Mouse (Mus musculus): ENCODE data around the gene Olfr1076. TPM values are rescaled to one million over a fixed set of nuclear protein-coding genes. Genes with fewer than 3 reads are reported as not detected.
A peak's percentile ranks its signal among the peaks of the same experiment; 100 is the strongest.
"Not testable (repeated sequence)": the region's sequence is repeated elsewhere in the genome, so short reads cannot be mapped to it uniquely, and the experiment has no call there.

Olfr1076 gene
- polyA plus RNA-seq (2016; fragmentation: Nextera tagmentation; extraction: Ambion mirVana) = not detected in 2 replicates

DNA sequence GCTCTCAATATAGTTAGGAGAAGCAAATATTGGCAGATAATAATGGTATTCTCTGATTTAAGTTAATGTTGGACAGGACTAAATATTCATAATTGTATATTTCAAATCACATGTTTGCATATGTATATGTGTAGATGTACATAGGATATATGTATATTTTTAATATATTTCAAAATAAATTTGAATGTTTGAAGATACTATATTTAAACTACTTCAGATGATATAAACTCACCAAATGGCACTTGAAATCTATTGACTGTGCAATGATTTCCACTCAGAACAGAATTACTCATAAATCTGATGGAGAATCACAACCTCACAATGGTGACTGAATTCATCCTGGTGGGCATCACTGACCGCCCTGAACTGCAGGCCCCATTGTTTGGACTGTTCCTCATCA is at the start of gene Olfr1076:
TSS of gene Olfr1076 (plus strand) at position 301 of the 400 bp plus-strand sequence.
- no peak for DNase-seq (ENCODE audit: low spot score)
- Histone ChIP-seq H3K27me3 (ENCODE audit: insufficient read depth, poor library complexity, severe bottlenecking) (no peaks in the 10 kb centered on the region), H3K27ac (no peak within 1 kb of the TSS), H3K4me1 (no peaks in the 10 kb centered on the region), H3K36me3 (no peaks in the 10 kb centered on the region), H3K9me3 (no peaks in the 10 kb centered on the region), H3K4me3 (no peak within 1 kb of the TSS)
- WGBS = 79% methylated on average over 1 of the region's 1 CpGs

DNA sequence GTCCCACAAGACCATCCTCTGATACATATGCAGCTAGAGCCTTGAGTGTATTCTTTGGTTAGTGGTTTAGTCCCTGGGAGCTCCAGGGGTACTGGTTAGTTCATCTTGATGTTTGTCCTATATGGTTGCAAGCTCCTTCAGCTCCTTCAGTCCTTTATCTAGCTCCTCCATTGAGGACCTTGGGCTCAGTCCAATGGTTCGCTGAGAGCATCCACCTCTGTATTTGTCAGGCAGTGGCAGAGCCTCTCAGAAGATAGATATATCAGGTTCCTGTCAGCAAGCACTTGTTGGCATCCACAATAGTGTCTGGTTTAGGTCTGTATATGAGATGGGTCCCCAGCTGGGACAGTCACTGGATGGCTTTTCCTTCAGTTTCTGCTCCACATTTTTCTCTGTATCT is 47.8 kb upstream of the Olfr1076 start:
- Histone ChIP-seq H3K4me3 (no peak overlapping the region), H3K9me3 (no peaks in the 10 kb centered on the region), H3K27ac (no peak overlapping the region), H3K4me1 (no peaks in the 10 kb centered on the region), H3K27me3 (ENCODE audit: insufficient read depth, poor library complexity, severe bottlenecking) (no peaks in the 10 kb centered on the region), H3K36me3 (no peaks in the 10 kb centered on the region)
- WGBS = 61% methylated on average over 1 of the region's 1 CpGs
- no peak for DNase-seq (ENCODE audit: low spot score)

DNA sequence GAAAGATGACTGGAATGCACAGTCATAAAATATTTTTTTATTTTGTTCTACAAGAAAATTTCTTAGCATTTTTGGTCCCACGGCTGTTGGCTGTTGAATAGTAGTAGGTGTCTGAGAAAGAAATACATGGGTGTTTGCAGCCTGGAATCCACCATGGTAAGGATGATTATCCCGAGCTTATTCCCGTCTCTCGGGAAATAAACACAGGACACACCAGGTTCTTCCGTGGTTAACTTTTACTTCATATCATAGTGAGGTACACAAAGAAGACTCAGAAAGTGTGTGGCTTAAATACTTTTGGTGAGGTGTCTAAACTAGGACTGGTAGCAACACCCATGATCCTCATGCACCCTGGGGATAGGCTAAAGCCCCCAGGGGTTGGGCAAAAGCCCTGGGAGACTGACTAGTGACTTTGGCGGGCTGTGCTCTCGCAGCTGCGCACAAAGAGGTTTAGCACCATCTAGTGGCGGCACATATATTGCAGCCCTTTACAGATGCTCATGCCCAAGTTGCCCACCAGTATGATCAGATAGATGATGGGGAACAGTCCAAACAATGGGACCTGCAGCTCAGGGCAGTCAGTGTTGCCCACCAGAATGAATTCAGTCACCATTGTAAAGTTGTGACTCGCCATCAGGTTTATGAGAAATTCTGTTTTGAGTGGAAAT is 43.7 kb upstream of the Olfr1076 start:
- no peaks in the 10 kb centered on the region for H3K9me3 ChIP-seq
- no peaks in the 10 kb centered on the region for H3K27me3 ChIP-seq (ENCODE audit: insufficient read depth, poor library complexity, severe bottlenecking)
- no peak overlapping the region for H3K4me3 ChIP-seq
- H3K36me3 ChIP-seq = no peaks in the 10 kb centered on the region
- DNase-seq (ENCODE audit: low spot score) = peak; percentile 77
- H3K4me1 ChIP-seq = no peaks in the 10 kb centered on the region
- no peak overlapping the region for H3K27ac ChIP-seq
- 41% methylated on average over 10 of the region's 10 CpGs for WGBS

DNA sequence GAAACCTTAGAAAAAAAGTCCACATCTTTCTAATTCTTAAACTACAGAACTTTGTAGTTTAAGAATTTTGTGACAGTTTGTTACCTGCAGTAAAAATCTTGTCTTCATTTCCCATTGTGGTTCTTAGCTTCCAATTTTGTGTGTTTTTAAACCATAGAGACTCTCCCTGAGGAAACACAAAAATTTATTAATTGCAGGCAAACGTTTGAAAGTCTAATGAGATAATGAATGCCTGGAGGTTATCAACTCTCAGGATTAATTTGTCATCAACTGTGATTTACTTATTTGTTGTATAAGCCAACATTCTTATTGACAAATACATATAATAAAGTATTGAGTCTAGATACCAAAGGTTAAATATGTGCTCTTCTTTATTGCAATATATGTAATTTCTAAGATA is 21.0 kb upstream of the Olfr1076 start, which contains the start of gene Olfr228:
TSS of gene Olfr228 (minus strand) at position 101 of the 400 bp plus-strand sequence.
- H3K27me3 ChIP-seq (ENCODE audit: insufficient read depth, poor library complexity, severe bottlenecking) = no peaks in the 10 kb centered on the region
- no peaks in the 10 kb centered on the region for H3K36me3 ChIP-seq
- no peaks in the 10 kb centered on the region for H3K9me3 ChIP-seq
- no peaks in the 10 kb centered on the region for H3K4me1 ChIP-seq
- WGBS = 43% methylated on average over 1 of the region's 1 CpGs
- H3K4me3 ChIP-seq = no peak within 1 kb of the TSS
- DNase-seq (ENCODE audit: low spot score) = no peak
- H3K27ac ChIP-seq = no peak within 1 kb of the TSS

DNA sequence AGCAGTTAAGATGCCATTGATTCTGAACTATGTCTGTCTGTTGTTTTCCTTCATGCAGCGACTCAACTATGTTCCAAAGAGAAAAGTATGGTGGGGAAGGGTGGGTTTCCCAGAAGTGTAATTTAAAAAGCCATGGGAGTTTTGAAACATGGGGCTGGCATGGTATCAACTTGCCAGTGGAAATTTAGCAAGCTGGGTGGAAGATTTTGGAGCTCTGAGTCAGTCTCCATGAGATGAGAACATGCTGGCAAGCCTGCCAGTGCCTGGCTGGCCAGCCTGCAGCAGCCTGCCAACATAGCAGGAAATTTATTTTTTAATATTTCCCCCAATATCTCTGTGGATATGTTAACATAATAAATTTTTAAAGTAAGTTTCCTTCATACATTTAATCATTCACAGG is 22.7 kb downstream of the Olfr1076 start:
- WGBS = 71% methylated on average over 1 of the region's 1 CpGs
- H3K27me3 ChIP-seq (ENCODE audit: insufficient read depth, poor library complexity, severe bottlenecking) = no peaks in the 10 kb centered on the region

DNA sequence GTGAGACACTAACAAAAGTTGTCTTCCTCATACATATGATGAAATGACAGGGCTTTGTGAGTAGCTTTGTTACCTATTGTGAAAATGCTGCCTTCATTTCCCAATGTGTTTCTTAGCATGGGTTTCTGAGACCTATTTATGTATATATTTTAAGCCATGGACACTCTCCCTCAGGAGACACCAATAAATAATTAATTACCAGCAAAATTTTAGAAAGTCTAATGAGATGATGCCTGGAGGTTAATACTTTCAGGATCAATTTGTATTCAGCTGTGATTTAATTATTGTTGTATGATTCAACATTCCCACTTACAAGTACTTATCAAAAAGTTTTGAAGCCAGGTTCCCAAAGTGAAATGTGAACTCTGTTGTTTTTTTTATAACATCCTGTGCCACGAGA is 34.1 kb downstream of the Olfr1076 start, which contains the start of gene Olfr1079:
TSS of gene Olfr1079 (minus strand) at position 101 of the 400 bp plus-strand sequence.
- 67% methylated on average over 1 of the region's 1 CpGs for WGBS
- no peaks in the 10 kb centered on the region for H3K4me1 ChIP-seq
- H3K36me3 ChIP-seq = no peaks in the 10 kb centered on the region
- no peak within 1 kb of the TSS for H3K4me3 ChIP-seq
- DNase-seq (ENCODE audit: low spot score) = no peak
- no peak within 1 kb of the TSS for H3K27ac ChIP-seq
- no peaks in the 10 kb centered on the region for H3K27me3 ChIP-seq (ENCODE audit: insufficient read depth, poor library complexity, severe bottlenecking)
- no peaks in the 10 kb centered on the region for H3K9me3 ChIP-seq

More for the DNA sequence above, 22.7 kb downstream of the Olfr1076 start:
- H3K4me3 ChIP-seq = no peak overlapping the region
- no peaks in the 10 kb centered on the region for H3K4me1 ChIP-seq
- no peaks in the 10 kb centered on the region for H3K36me3 ChIP-seq
- no peak overlapping the region for H3K27ac ChIP-seq
- H3K9me3 ChIP-seq = no peaks in the 10 kb centered on the region
- DNase-seq (ENCODE audit: low spot score) = no peak

DNA sequence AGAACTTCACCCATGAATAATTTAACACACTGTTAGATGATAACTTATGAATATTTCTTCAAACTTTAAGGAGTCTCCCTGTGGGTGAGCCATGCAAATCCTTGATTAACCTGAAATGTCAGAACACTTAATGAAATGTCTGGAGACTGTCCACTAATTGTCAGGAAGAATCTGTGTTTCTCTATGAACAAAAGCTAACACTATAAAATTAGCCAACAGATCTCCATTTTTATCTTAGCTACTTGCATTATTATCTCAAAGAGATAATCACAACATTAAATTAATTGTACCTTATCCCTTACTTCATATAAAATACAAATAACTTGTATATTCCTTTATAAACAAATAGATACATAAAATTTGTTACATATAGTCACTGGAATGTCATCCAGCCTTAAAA is 49.9 kb downstream of the Olfr1076 start, which contains the start of gene Olfr1080:
TSS of gene Olfr1080 (minus strand) at position 101 of the 400 bp plus-strand sequence.
- not testable (repeated sequence) for H3K4me1 ChIP-seq; DNase-seq (ENCODE audit: low spot score); H3K9me3 ChIP-seq; H3K4me3 ChIP-seq; H3K27me3 ChIP-seq (ENCODE audit: insufficient read depth, poor library complexity, severe bottlenecking); H3K36me3 ChIP-seq; H3K27ac ChIP-seq

Other genes with a start within 250 kb of the Olfr1076 start
- not detected in 2 replicates for gene Olfr1051, start 229.4 kb upstream of the Olfr1076 start, polyA plus RNA-seq (2016; fragmentation: Nextera tagmentation; extraction: Ambion mirVana)
- gene Olfr1052, start 216.0 kb upstream of the Olfr1076 start, polyA plus RNA-seq (2016; fragmentation: Nextera tagmentation; extraction: Ambion mirVana) = not detected in 2 replicates
- gene Olfr1053, start 193.2 kb upstream of the Olfr1076 start, polyA plus RNA-seq (2016; fragmentation: Nextera tagmentation; extraction: Ambion mirVana) = not detected in 2 replicates
- not detected in 2 replicates for gene Olfr1054, start 173.0 kb upstream of the Olfr1076 start, polyA plus RNA-seq (2016; fragmentation: Nextera tagmentation; extraction: Ambion mirVana)
- not detected in 2 replicates for gene Olfr1055, start 158.2 kb upstream of the Olfr1076 start, polyA plus RNA-seq (2016; fragmentation: Nextera tagmentation; extraction: Ambion mirVana)
- not detected in 2 replicates for gene Olfr1056, start 146.0 kb upstream of the Olfr1076 start, polyA plus RNA-seq (2016; fragmentation: Nextera tagmentation; extraction: Ambion mirVana)
- not detected in 2 replicates for gene Olfr1057, start 130.1 kb upstream of the Olfr1076 start, polyA plus RNA-seq (2016; fragmentation: Nextera tagmentation; extraction: Ambion mirVana)
- not detected in 2 replicates for gene Olfr1058, start 119.9 kb upstream of the Olfr1076 start, polyA plus RNA-seq (2016; fragmentation: Nextera tagmentation; extraction: Ambion mirVana)
- gene Olfr1061, start 94.4 kb upstream of the Olfr1076 start, polyA plus RNA-seq (2016; fragmentation: Nextera tagmentation; extraction: Ambion mirVana) = not detected in 2 replicates
- not detected in 2 replicates for gene Olfr1062, start 81.7 kb upstream of the Olfr1076 start, polyA plus RNA-seq (2016; fragmentation: Nextera tagmentation; extraction: Ambion mirVana)
- gene Olfr1065, start 57.9 kb upstream of the Olfr1076 start, polyA plus RNA-seq (2016; fragmentation: Nextera tagmentation; extraction: Ambion mirVana) = not detected in 2 replicates
- not detected in 2 replicates for gene Olfr1066, start 52.2 kb upstream of the Olfr1076 start, polyA plus RNA-seq (2016; fragmentation: Nextera tagmentation; extraction: Ambion mirVana)
- not detected in 2 replicates for gene Olfr228, start 21.1 kb upstream of the Olfr1076 start, polyA plus RNA-seq (2016; fragmentation: Nextera tagmentation; extraction: Ambion mirVana)
- gene Olfr1079, start 34.0 kb downstream of the Olfr1076 start, polyA plus RNA-seq (2016; fragmentation: Nextera tagmentation; extraction: Ambion mirVana) = not detected in 2 replicates
- not detected in 2 replicates for gene Olfr1080, start 49.8 kb downstream of the Olfr1076 start, polyA plus RNA-seq (2016; fragmentation: Nextera tagmentation; extraction: Ambion mirVana)
- gene Olfr1082, start 90.5 kb downstream of the Olfr1076 start, polyA plus RNA-seq (2016; fragmentation: Nextera tagmentation; extraction: Ambion mirVana) = not detected in 2 replicates
- not detected in 2 replicates for gene Olfr1084, start 131.3 kb downstream of the Olfr1076 start, polyA plus RNA-seq (2016; fragmentation: Nextera tagmentation; extraction: Ambion mirVana)
- gene Olfr1085, start 153.6 kb downstream of the Olfr1076 start, polyA plus RNA-seq (2016; fragmentation: Nextera tagmentation; extraction: Ambion mirVana) = not detected in 2 replicates
- not detected in 2 replicates for gene Olfr1086, start 171.6 kb downstream of the Olfr1076 start, polyA plus RNA-seq (2016; fragmentation: Nextera tagmentation; extraction: Ambion mirVana)
- not detected in 2 replicates for gene Olfr1087, start 189.9 kb downstream of the Olfr1076 start, polyA plus RNA-seq (2016; fragmentation: Nextera tagmentation; extraction: Ambion mirVana)
- gene Olfr1089, start 225.2 kb downstream of the Olfr1076 start, polyA plus RNA-seq (2016; fragmentation: Nextera tagmentation; extraction: Ambion mirVana) = not detected in 2 replicates

All from heart, embryonic 10.5 days (tissue).